Mouse (Mus musculus) E14TG2a.4 (cell line): ENCODE measurements around the gene Ier5l.

Experiments used
- CTCF ChIP-seq: conservative IDR thresholded peaks from 2 replicates; pipeline ENCODE4 v1.5.1; 2014; ENCODE audit warnings: low read length
- NANOG ChIP-seq: IDR thresholded peaks from 2 replicates; pipeline ENCODE4 v1.6.1; 2014; ENCODE audit warnings: borderline replicate concordance, low read length, mixed read lengths

DNA sequence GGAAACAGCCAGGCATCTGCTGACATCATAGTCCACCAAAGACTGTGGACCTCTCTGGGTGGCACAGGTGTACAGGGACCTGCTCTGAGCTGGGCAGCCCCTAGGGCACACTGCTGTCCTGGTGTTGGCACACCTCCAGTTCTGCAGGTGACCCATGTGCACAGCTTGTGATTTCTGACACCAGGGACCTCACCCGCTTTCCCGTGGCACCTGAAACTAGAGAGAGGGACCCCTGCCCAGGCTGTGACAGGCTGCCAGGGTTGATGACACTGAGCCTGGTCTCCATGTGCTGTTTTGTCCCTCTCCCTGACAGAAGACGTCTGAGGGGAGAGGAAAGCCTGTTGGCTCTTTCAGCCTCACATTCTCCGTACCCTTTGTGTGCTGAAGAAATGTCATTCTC, 36.2 kb downstream of the Ier5l start:
- no peak for TF ChIP-seq CTCF
- TF ChIP-seq NANOG, result no peak
